Mouse (Mus musculus) liver, adult 2 months (tissue): ENCODE measurements around the gene Map4k2.

Experiments used
- CTCF ChIP-seq: fragments of 200-500 bp; IDR thresholded peaks from 2 replicates; pipeline ENCODE4 v1.5.1; 2011; ENCODE audit warnings: low read depth, low read length, control low read depth
- POLR2A ChIP-seq: fragments of 200-500 bp; IDR thresholded peaks from 2 replicates; pipeline ENCODE4 v1.6.1; 2011; ENCODE audit warnings: low read length, control low read depth; ENCODE audit not compliant: insufficient read depth; ENCODE audit errors: extremely low read depth

DNA sequence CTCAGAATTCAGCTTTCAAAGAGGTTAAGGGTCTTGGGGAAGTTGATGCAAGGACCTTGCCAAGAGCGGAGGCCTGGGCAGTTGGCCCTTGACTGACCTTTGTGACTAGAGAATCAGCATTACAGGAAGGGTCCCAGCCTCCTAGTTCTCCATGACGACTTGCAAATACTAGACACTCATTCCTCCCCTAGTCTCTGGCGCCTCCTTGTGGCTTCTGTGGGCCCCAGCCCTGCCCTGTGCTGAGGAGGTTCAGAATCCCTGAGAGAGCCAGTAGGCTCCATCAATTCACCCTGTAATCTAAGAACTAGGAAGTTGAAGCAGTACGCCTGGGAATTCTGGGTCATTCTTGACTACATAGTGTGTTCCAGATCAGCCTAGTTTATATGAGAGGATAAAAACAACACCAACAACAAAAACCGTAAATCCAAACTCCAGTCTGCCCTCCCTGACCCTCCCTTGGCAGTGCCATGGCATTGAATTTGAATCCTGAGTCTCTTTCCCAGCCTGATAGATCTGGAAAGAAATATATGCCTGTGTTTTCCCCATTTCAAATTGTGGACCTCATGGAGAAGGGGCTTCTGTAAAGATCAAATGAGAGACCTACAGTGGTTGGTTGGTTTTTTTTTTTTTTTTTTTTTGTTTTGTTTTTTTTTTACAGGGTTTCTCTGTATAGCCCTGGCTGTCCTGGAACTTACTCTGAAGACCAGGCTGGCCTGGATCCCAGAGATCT is 36.0 kb upstream of the Map4k2 start:
- TF ChIP-seq CTCF (peak; percentile 99), POLR2A (no peak)
